Mouse (Mus musculus) cortical plate, adult 2 months (tissue): ENCODE measurements around the gene Fam83b. TPM values are rescaled to one million over a fixed set of nuclear protein-coding genes. Genes with fewer than 3 reads are reported as not detected.

Experiments
- H3K27ac ChIP-seq: fragments of 200-500 bp; 2 replicates; pipeline ENCODE4 v1.5.1; 2012; ENCODE audit warnings: low read length, control low read depth, inconsistent platforms; ENCODE audit not compliant: insufficient read depth
- H3K4me1 ChIP-seq: fragments of 200-500 bp; 2 replicates; pipeline ENCODE4 v1.6.1; 2011; ENCODE audit warnings: low read length; ENCODE audit not compliant: control insufficient read depth, insufficient read depth
- H3K4me3 ChIP-seq: fragments of 200-500 bp; 2 replicates; pipeline ENCODE4 v1.5.1; 2011; ENCODE audit warnings: mild to moderate bottlenecking, low read length, control low read depth; ENCODE audit not compliant: insufficient read depth
- CTCF ChIP-seq: fragments of 200-500 bp; IDR thresholded peaks from 2 replicates; pipeline ENCODE4 v1.5.1; 2011; ENCODE audit warnings: mild to moderate bottlenecking, control low read depth, low read length; ENCODE audit not compliant: insufficient read depth; ENCODE audit errors: extremely low read depth
- POLR2A ChIP-seq: fragments of 200-500 bp; IDR thresholded peaks from 2 replicates; pipeline ENCODE4 v1.6.1; 2011; ENCODE audit warnings: mild to moderate bottlenecking, low read length, control low read depth; ENCODE audit not compliant: insufficient read depth; ENCODE audit errors: extremely low read depth
- polyA plus RNA-seq: library from polyadenylated mRNA; depleted of rRNA; stranded (reverse); fragments of >200 nt; gene quantifications from 2 replicates; pipeline ENCODE4 v1.2.3, GENCODE M21; 2012

The Fam83b gene
- polyA plus RNA-seq, 1 experiment = 0.04 TPM

- no peak overlapping the region for H3K4me3 ChIP-seq
- TF ChIP-seq CTCF (no peak), POLR2A (no peak)
- H3K4me1 ChIP-seq = no peaks in the 10 kb centered on the region
- no peak overlapping the region for H3K27ac ChIP-seq
Observed at GRCm38 (mm10) chr9:76564071-76564470, 2.8 kb downstream of the Fam83b start.

- no peak overlapping the region for H3K27ac ChIP-seq
- H3K4me3 ChIP-seq = no peak overlapping the region
- TF ChIP-seq CTCF (no peak), POLR2A (no peak)
Observed at GRCm38 (mm10) chr9:76562794-76563193, 4.1 kb downstream of the Fam83b start.

GRCm38 (mm10) chr9:76559240-76559639, 7.7 kb downstream of the Fam83b start:
- Histone ChIP-seq H3K4me3 (no peak overlapping the region), H3K27ac (no peak overlapping the region), H3K4me1 (no peaks in the 10 kb centered on the region)
- TF ChIP-seq CTCF (no peak), POLR2A (no peak)

More at GRCm38 (mm10) chr9:76562794-76563193, 4.1 kb downstream of the Fam83b start:
- no peaks in the 10 kb centered on the region for H3K4me1 ChIP-seq

GRCm38 (mm10) chr9:76553758-76554157, 13.2 kb downstream of the Fam83b start:
- H3K4me3 ChIP-seq = no peak overlapping the region
- no peak for TF ChIP-seq CTCF
- TF ChIP-seq POLR2A = no peak

GRCm38 (mm10) chr9:76553115-76553514, 13.8 kb downstream of the Fam83b start:
- Histone ChIP-seq H3K4me1 (no peaks in the 10 kb centered on the region), H3K27ac (no peak overlapping the region), H3K4me3 (no peak overlapping the region)
- TF ChIP-seq POLR2A = no peak
- no peak for TF ChIP-seq CTCF

More at GRCm38 (mm10) chr9:76553758-76554157, 13.2 kb downstream of the Fam83b start:
- Histone ChIP-seq H3K4me1 (no peaks in the 10 kb centered on the region), H3K27ac (no peak overlapping the region)

GRCm38 (mm10) chr9:76546714-76547113, 20.2 kb downstream of the Fam83b start:
- no peak for TF ChIP-seq POLR2A
- TF ChIP-seq CTCF = no peak
- no peak overlapping the region for H3K4me3 ChIP-seq
- no peak overlapping the region for H3K27ac ChIP-seq
- peaks cover 5% of the 10 kb centered on the region; the same call in 1 of the 2 replicates for H3K4me1 ChIP-seq

GRCm38 (mm10) chr9:76540684-76541083, 26.2 kb downstream of the Fam83b start:
- TF ChIP-seq POLR2A (no peak), CTCF (no peak)
- H3K4me1 ChIP-seq = no peaks in the 10 kb centered on the region
- no peak overlapping the region for H3K27ac ChIP-seq
- no peak overlapping the region for H3K4me3 ChIP-seq

DNA sequence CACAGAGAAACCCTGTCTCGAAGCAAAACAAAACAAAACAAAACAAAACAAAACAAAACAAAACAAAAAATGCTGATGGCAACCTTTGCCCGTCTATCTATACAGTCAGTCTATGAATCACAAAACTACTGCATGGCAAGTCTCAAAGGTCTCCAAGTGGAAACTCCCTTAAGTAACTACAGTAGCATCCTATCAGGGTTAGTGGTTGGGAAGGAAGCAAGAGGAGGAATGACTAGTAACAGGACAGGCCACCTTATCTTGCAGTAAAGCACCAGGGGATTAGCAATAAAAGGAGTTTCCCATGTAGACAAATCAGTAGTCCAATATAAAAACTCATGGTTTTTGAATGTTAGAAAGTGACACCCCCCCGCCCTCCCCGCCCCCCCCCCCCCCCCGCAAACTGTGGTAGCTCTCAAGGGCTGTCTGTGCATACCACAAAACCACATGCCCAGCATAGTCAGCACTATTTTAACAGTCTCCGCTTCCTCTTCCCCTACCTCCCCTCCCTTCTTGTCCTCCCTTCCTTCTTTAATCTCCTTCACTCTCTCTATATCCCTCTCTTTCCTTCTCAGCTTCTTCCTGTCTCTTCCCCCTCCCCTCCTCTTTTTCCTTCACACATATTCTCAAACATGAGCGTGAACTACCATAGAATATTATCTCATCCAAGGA, 26.8 kb downstream of the Fam83b start:
- H3K4me3 ChIP-seq = no peak overlapping the region
- no peaks in the 10 kb centered on the region for H3K4me1 ChIP-seq
- H3K27ac ChIP-seq = no peak overlapping the region
- no peak for TF ChIP-seq POLR2A
- no peak for TF ChIP-seq CTCF

- H3K27ac ChIP-seq = no peak overlapping the region
- H3K4me1 ChIP-seq = no peaks in the 10 kb centered on the region
- no peak overlapping the region for H3K4me3 ChIP-seq
- TF ChIP-seq POLR2A = no peak
- no peak for TF ChIP-seq CTCF
Observed at GRCm38 (mm10) chr9:76539271-76539670, 27.6 kb downstream of the Fam83b start.

GRCm38 (mm10) chr9:76536032-76536431, 30.9 kb downstream of the Fam83b start:
- no peaks in the 10 kb centered on the region for H3K4me1 ChIP-seq
- H3K27ac ChIP-seq = no peak overlapping the region
- TF ChIP-seq CTCF (no peak), POLR2A (no peak)
- no peak overlapping the region for H3K4me3 ChIP-seq

- Histone ChIP-seq H3K4me3 (no peak overlapping the region), H3K27ac (no peak overlapping the region), H3K4me1 (no peaks in the 10 kb centered on the region)
- TF ChIP-seq POLR2A (no peak), CTCF (no peak)
Observed at GRCm38 (mm10) chr9:76532403-76532802, 34.5 kb downstream of the Fam83b start.
